Mouse (Mus musculus): ENCODE results near the gene Arhgef3.

Arhgef3 gene

DNA sequence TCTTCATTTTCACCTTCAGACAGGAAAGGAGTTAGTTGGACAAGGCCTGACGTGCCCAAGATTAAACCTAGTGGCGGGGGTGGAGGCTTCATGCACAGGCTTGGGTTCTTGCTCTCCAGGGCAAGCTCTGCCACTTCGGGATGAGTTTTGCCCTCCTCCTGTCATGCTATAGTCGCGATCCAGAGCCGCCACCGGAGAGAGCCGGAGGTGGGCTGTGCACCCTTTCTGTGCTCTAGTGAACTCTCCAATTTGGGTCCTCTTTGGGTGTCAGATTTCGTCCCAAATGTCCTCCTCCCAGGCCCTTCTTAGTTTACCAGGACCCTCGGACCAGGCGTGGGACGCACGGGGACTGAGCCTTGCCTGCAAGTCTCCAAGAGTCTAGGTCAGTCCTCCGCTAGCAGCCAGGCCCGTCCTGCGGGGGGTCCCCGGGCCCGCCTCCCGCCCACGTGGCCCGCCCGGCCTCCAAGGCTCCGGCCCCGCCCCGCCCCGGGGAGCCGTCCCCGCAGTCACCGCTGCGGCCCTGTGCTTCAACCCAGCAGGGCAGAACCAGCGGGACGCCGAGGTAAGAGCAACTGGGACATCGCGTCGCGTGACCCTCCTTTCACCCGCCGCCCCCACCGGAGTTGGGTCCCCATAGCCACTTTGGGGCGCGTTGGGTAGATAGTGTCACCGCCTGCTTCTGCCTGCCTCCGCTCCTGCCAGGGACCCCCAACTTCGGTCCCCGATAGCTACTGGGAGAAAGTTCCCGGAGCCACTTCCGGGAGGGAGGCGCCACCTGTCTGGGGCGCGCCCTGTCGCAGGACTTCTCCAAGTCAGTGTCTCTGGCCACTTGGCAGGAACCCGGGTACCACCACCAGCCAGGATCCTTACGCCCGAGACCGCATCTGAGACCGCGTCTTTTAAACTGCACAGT is at the start of gene Arhgef3:
TSS of gene Arhgef3 (plus strand) at position 538 of the 913 bp plus-strand sequence.
- peak; percentile 39 for DNase-seq (ENCODE audit: low read depth, low spot score)

DNA sequence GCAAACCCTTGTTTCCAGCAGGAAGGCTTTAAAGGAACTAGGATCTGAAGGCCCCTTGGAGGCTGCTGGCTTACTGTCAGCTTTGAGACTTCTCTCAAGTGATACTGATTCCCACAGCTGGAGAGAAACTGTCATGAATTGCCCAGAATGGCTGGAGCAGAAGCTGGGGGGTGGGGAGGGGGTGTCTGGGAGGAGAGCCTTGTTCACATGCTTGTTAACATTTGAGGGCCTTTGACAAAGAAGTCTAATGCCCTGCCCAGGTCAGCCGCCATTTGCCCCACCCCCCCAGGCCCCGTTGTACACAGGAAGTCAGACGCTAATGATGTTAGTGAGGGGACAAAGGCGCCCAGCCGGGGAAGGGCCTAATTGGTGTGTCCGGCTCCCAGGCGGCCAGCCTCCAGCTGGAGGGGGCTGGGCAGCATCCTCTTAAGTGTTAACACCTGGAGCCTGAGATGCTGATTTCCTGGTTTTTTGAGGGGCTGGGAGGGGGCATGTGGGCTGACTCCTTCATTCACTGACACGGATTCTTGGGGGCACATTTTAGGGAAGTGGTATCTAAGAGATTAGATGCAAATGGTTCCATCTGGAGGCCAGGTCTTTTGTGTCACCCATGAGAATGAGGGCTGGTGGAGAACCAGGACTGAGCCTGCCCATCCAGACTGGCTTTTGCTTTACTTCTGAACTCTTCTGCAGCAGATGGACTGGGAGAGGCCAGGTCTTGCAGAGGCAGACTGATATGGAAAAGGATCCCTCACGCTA is 48.3 kb upstream of the Arhgef3 start:
- DNase-seq (ENCODE audit: low read depth, low spot score), result peak; percentile 85

DNA sequence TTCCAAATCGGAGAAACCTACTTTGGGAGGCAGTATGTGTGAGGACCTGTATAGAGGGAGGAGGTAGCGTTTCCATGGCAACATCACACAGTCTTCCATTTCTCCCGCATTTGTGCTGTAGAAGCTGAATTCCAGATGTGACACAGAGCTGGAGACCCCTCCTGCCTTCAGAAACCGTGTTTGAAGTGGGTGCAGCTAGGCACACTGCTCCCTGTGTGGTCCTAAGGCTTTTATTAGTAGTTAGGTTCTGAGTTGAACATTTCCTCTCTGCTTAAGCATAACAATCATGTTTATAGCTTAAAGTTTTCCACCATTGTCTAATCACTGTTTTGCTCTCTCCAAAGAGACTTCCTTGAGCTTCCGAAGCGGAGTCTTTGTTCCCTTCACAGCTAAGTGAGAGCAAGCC is 46.8 kb upstream of the Arhgef3 start:
- peak; percentile 89 for DNase-seq (ENCODE audit: low read depth, low spot score)

DNA sequence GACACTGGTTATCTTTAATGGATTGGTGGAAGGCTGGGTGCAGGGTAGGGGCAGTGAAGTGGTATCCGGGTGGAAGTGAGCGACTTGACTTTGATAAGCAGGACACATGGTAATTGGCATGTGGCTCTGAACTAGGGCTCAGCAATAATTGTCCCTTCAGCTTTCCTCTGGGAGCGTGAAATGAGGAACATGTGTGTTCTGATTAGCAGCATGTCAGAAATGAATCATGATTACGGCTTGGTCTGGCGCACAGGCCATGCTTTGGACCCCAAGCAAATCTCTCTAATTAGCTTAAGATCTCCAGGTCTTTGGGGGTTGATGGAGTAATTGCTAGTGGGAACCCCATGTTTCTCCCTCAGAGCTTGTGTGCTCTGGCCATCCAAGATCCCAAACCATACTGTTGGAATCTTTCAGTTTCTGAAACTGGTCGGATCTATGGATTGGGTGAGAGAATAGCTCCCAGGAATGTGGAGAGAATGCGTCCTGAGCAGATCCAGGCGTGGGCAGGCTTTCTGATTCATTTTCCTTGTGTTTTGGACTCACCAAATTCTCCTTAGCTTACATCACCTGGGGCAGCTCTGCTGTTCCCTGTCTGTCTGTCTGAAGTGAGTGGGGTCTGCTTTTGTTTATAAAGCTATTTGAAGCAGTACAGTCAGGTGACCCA is 45.1 kb upstream of the Arhgef3 start:
- DNase-seq (ENCODE audit: low read depth, low spot score), result peak; percentile 76

DNA sequence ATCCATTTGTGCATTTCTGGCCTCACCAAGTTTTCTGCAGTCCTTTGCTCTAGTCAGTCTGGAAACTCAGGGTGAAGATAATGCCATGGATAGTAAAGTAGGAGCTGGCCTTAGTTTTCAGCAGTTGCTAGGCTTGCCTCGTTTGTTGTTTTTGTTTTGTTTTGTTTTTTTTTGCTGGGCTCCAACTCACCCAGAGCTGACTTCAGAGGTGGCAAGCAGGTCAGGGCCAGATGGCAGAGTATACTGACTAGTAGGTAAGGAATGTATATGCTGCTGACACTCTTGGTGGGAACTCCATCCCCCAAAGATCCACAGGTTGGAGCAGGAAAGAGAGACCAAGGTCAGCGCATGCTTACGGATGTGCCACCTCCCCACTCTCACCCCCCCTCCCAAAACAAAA is 44.6 kb upstream of the Arhgef3 start:
- no peak for DNase-seq (ENCODE audit: low read depth, low spot score)

DNA sequence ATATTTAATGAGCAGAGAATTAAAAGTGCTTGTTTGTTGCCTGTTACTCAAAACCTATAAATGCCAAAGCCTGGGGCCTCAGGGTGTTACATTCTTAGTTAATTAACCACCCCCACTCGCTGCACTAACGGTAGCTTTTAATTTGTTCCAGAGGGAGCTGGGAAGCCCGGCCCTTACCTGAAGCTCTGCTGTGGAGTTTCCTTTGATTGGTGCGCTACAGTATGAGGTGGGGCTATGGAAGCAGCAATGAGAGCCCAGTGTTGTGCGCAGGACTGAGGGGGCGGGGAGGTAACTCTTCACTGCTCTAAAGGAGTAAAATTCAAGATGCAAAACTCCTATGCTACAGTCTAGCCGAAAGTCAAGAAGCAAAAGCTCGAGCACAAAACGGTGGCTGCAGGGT is 43.9 kb upstream of the Arhgef3 start:
- no peak for DNase-seq (ENCODE audit: low read depth, low spot score)

DNA sequence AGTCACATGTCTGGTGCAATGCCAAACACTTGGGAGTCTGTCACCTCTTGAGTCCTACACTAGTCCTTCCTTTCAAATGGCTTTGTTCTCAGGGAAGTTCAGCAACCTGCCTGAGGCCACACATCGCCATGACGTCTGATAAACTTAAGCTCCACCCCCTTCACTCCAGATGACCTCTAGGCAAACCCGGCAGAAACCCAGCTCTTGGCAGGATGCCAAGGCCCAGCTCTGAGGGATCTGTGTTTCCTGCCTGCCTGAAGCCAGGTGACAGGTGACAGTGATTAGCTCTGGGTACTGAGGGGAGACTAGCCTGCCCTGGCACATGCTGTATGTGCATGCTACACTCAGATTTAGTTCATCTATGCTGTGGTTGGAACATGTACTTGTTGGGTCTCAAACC is 42.7 kb upstream of the Arhgef3 start:
- DNase-seq (ENCODE audit: low read depth, low spot score), result peak; percentile 77

DNA sequence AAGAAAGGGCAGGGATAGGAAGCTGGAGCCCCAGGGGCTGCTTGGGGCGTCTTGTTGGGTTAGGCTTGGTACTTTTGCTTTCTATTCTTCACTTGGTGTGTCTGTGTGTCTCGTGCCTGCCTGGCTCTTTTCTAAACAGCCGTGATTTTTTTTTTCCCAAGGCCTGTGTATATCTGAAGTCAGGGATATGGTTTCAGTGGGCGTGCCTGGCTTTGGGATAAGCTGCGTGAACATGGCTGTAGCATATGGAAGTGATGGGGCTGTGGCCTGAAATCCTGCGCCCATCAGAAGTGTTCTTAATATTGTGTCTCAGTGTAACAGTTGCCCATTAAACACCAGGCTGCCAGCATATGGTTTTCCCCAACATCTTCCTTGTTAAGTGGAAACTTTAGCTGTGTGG is 39.6 kb upstream of the Arhgef3 start:
- no peak for DNase-seq (ENCODE audit: low read depth, low spot score)

DNA sequence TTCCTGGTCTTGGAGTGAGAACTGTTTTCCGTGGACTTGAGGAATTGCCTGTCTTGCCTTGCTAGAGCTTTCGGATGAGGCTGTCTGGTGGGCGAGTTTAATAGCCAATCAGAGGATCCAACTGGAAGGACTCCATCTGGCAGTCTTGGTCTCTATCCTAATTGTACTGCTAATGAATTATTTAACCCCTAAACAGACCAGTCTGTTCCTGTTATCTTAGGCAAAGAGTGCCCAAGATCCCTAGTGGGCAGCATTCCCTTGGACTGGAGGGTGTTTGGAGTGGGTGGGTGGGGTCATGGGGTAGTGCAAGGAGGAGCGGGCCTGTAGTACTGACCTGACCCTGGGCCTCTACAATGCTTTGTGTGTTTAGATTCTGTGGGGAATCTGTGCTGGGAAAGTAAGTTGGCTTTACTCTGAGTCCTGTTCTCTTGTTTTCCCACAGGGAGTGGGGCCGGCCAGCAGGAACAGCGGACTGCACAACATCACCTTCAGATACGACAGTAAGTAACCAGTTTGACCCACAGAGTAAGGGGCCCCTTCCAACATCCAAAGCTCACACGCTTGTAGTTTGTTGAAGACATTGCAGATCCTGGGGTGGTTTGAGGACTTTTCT is 38.7 kb upstream of the Arhgef3 start:
- no peak for DNase-seq (ENCODE audit: low read depth, low spot score)

DNA sequence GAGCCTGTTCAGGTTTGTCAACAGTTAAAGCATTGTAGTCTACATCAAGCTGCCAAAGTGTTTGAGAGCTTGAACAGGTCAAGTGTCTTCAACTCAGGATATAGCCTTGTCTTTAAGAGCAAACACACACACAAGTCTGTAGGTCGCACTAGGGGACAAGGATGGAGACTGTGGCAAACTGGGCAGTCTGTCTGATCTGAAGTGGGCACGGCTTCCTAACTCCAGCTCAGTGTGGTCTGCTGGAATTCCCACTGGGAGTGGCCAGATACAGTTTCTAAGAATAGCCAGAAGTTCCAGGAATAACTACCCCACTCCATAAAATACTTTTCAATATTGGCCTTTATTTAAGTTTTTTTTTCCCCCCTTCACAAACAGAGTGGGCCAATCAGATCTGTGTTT is 38.2 kb upstream of the Arhgef3 start:
- no peak for DNase-seq (ENCODE audit: low read depth, low spot score)

DNA sequence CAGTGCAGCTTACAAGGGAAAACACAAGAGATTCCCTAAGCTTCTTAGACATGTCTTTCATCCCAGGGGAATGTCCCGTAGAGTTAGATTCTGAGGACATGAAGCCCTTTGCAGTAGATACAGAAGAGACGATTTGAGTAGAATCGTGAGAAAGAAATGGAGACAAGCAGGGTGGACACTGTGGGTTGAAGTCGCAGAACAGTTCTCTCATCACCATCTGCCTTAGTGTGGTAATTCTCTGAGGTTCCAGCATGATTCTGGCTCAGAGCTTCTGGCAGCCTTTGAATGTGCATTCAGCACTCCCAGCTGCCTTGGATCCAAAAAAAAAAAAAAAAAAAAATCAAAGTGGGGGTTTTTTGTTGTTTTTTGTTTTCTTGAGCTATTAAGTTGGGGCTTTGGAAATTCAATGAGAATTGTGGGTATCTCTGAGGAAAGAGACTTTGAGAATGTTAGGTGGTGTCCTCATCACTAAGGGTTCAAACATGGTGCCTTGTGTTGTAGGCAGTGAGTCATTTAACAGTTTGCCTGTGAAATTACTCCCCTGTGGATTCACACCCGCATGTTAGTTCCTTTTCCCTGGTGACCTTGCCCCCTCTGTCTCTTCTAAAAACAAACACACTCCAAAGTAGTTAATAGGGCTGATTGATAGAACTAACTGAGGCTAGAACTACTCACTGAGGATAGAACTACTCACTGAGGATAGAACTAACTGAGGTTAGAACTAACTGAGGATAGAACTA is 33.0 kb upstream of the Arhgef3 start:
- no peak for DNase-seq (ENCODE audit: low read depth, low spot score)

DNA sequence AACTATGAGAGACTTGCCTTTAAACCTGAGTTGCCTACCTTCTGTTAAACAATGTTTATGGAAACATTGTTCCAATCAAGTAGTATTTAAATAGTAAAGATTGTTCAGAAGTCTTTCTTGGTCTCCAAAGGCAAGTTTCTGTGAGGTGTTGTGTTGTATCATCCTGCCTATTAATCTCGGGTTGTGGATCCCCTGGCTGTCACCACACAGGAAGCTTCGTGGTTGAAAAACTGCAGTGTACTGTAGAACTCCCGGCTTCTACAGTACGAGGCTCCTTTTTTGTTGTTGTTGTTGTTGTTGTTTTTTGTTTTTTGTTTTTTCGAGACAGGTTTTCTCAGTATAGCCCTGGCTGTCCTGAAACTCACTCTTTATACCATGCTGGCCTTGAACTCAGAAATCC is 29.2 kb upstream of the Arhgef3 start:
- no peak for DNase-seq (ENCODE audit: low read depth, low spot score)

DNA sequence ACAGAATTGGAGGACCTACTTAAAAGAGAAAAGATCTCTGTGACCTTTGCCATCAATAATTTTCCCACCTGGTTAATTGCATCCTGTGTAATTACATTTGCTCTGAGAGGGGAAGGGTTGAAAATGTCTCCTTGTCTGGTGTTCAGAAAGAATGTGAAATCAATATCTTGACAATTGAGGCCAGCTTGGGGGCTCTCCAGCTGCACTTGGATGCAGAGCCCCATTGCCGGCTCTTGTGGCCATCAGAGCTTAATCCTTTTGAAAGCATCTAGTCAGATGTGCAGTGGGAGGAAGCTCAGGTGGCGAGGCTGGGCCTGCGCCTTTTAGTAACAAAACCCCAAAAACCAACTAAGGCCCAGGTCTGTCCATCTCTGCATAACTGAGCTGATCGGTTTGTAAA is 28.7 kb upstream of the Arhgef3 start:
- DNase-seq (ENCODE audit: low read depth, low spot score), result no peak

DNA sequence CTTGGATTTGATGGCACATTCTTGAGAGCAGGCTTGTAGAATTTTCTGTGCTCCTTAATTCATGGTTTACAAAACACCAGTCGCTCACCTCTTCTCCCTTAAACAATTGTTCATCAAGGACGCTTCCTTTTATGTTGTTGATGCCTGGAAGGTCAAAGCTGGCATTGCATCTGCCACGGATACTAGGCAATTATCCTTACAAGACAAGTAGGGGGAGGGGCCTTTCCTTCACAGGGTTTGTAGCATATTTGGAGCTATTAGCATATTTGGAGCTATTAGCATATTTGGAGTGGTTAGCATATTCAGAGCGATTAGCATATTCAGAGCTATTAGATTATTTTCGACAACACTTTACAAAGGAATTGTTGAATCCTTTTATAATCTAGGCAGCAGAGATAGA is 20.5 kb upstream of the Arhgef3 start:
- DNase-seq (ENCODE audit: low read depth, low spot score), result no peak

DNA sequence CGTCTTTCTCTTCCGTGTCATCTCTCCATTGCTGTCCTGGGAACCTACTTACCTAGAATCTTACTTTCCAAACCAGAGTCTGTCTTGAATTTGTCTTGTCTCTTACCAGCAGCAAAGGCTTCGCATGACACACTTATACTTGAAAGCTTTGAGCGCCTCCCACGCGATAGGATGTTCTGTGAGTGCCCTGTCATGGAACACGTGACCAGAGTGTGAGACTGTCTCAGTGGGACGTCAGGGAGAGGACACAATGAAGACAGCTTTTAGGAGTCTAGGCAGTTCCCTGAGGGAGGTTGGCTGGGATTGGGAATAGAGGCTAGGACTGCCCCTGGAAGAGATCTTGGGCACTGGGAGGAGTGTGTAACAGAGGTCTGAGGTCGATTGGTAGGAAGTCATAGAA is 18.6 kb upstream of the Arhgef3 start:
- no peak for DNase-seq (ENCODE audit: low read depth, low spot score)

DNA sequence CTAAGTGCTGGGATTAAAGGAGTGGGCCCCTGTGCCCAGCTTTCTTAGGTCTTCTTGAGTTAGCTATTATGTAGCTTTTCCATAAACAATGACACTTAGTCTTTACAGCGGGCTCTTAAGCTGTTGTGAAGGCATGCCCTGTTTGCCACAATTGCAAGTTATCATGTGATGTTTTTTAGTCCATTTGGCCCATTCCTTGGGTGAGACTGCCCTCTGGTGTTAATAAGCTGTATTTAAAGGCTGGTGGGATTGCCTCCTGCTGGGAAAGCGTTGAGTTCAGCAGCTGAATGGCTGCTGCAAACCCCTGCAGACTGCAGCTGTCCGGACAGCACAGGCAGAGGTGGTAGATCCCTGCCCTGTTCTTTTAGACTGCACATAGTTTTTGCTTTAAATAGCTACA is 17.9 kb upstream of the Arhgef3 start:
- DNase-seq (ENCODE audit: low read depth, low spot score), result peak; percentile 89

DNA sequence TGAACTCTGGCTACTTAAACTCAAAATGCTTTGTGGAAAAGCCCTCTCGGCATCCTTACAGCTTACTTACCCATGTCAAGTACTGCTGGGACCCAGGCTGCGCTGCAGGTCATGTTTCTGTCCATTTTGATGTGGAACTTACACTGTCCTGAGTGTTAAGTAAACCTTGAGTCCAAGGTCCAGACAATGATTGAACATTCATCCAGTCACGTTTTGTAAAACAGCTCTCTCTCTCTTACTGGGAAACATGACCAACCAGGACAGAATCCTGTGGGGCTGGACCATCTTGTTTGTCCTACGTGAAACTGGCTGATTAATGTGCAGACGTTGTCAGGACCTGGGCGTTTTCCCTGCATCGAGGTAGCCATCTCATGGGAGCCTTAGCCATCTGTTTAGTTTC is 13.0 kb upstream of the Arhgef3 start:
- no peak for DNase-seq (ENCODE audit: low read depth, low spot score)

DNA sequence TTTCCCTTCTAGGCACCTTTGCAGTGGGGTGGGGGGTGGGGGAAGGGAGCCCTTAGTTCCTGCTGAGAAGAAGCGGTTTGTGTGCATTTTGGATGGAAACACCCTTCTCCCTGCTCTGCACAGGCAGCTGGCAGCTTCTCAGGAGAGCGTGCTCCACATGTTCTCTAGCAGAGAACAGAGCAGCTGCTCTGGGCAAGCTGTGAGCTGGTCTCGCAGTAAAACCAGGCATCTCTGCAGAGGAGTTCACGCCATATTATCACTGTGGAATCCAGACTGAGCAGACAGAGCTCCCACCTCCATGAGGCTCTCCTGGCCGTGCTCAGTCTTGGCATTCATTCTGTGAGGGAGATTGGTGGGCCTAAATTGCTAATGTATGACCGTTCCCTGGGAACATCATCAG is 12.0 kb upstream of the Arhgef3 start:
- no peak for DNase-seq (ENCODE audit: low read depth, low spot score)

DNA sequence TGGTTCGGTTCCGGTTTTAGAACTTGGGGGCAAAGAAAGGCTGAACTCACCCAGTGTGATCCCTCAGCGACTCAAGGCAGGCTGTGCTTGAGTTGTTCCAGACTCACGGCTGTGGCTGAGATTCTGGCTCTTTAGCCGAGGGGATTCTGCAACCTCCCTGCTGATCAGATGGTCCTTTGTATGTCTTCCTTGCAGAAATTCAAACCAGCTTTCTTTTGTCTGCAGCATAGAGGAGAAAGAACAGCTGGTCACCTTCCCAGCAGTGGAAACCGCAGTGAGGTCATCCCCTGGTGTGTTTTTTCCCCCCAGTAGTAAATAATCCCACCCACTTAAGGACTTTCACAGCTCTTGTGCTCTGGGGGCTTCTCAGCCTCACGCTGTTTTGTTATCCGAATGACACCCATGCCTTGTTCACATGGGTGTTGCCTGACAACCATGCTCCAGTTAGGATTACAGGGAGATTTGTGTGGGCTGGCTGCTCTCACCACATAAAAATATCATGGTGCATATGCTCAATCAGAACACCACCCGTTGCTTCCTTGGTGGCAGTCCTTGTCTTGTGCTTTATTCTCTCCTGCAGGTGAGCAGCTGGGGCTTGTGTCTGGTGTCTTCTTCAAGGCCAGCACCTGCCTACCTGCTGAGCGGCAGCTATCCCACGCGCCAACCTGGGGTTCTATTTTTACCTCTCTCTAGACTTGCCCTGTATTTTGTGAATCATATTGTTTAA is 8.8 kb upstream of the Arhgef3 start:
- DNase-seq (ENCODE audit: low read depth, low spot score), result peak; percentile 23

DNA sequence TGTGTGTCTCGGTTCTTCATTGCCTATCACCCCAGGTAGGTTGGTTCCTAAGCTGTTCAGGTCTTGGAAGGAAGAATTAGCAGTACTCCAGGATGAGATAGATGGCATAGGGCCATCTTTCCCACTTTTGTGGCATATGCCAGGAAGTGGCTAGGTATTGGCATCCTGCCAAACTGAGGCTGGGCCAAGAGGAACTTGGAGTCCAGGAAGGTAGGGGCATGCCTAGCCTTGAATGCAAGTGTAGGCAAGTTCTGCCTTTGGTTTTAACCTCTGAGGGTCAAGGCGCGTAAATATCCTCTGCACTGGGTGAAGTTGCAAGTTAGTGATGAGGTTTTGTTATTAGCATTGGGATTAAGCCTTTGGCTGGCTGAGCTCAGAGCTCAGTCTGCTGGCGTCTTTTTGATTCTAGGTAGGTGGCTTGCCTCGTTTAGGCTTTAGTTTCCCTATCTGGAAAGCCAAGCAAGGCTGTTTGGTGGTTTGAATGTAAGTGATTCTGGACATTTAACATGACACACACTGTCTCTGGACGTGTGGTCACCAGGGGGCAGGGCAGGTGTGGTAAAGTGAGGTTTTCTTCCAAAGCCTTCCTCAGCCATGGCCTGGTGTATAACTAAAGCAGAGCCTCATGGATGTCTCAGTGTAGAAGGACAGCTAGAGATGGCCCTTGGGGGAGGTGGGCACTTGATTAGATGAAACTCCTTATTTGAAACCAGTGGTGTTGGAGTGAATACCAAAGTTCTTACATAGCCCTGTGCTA is 5.8 kb upstream of the Arhgef3 start:
- DNase-seq (ENCODE audit: low read depth, low spot score), result no peak
